Mouse (Mus musculus): ENCODE measurements at regions not wholly inside any gene's neighbourhood (a gene's known extent, or its start where the extent isn't known, plus 50 kb on each side); places are given as distances from the start of the nearest gene placed in this dataset.

- Histone ChIP-seq H3K36me3 (ENCODE audit: control insufficient read depth, insufficient read depth) (no peaks in the 10 kb centered on the region), H3K9me3 (ENCODE audit: control insufficient read depth, low read length) (no peaks in the 10 kb centered on the region), H3K4me1 (replicated peaks; ENCODE audit: control insufficient read depth, insufficient read depth, low read length) (peaks cover 3% of the 10 kb centered on the region; the same call in 1 of the 2 replicates), H3K27me3 (replicated peaks; ENCODE audit: control insufficient read depth, insufficient read depth, low read length) (no peaks in the 10 kb centered on the region), H3K4me2 (ENCODE audit: low read length) (no peak overlapping the region), H3K27ac (ENCODE audit: low read length) (no peak overlapping the region), H3K9ac (replicated peaks; ENCODE audit: low read depth, low read length) (no peak overlapping the region), H3K4me3 (replicated peaks; ENCODE audit: low read length) (no peak overlapping the region)
- 86% methylated on average over 5 of the region's 5 CpGs for WGBS
- ATAC-seq = no peak
Observed at GRCm38 (mm10) chr6:122394160-122394559, 53.8 kb upstream of the Phc1 start.

- no peak overlapping the region for H3K27ac ChIP-seq (ENCODE audit: low read length)
- H3K27me3 ChIP-seq (replicated peaks; ENCODE audit: control insufficient read depth, insufficient read depth, low read length) = no peaks in the 10 kb centered on the region
- no peaks in the 10 kb centered on the region for H3K36me3 ChIP-seq (ENCODE audit: control insufficient read depth, insufficient read depth)
- H3K9me3 ChIP-seq (ENCODE audit: control insufficient read depth, low read length) = no peaks in the 10 kb centered on the region
- no peak overlapping the region for H3K4me3 ChIP-seq (replicated peaks; ENCODE audit: low read length)
- no peak overlapping the region for H3K4me2 ChIP-seq (ENCODE audit: low read length)
- no peak for ATAC-seq
- H3K9ac ChIP-seq (replicated peaks; ENCODE audit: low read depth, low read length) = no peak overlapping the region
- H3K4me1 ChIP-seq (replicated peaks; ENCODE audit: control insufficient read depth, insufficient read depth, low read length) = peaks cover 3% of the 10 kb centered on the region; the same call in 1 of the 2 replicates
- 84% methylated on average over 19 of the region's 19 CpGs for WGBS
Observed at GRCm38 (mm10) chr6:122393231-122393881, 53.0 kb upstream of the Phc1 start.

GRCm38 (mm10) chr6:122391725-122392667 lies 51.6 kb upstream of the Phc1 start:
- peaks cover 3% of the 10 kb centered on the region; the same call in 1 of the 2 replicates for H3K4me1 ChIP-seq (replicated peaks; ENCODE audit: control insufficient read depth, insufficient read depth, low read length)
- 35% methylated on average over 29 of the region's 29 CpGs for WGBS
- H3K27me3 ChIP-seq (replicated peaks; ENCODE audit: control insufficient read depth, insufficient read depth, low read length) = no peaks in the 10 kb centered on the region
- peak overlapping the region; percentile 45; the same call in 1 of the 2 replicates for H3K9ac ChIP-seq (replicated peaks; ENCODE audit: low read depth, low read length)
- ATAC-seq = peak; percentile 76
- H3K4me3 ChIP-seq (replicated peaks; ENCODE audit: low read length) = no peak overlapping the region
- peak overlapping the region; percentile 44 for H3K4me2 ChIP-seq (ENCODE audit: low read length)
- no peaks in the 10 kb centered on the region for H3K36me3 ChIP-seq (ENCODE audit: control insufficient read depth, insufficient read depth)
- H3K27ac ChIP-seq (ENCODE audit: low read length) = no peak overlapping the region
- no peaks in the 10 kb centered on the region for H3K9me3 ChIP-seq (ENCODE audit: control insufficient read depth, low read length)

GRCm38 (mm10) chr6:122391126-122391525 lies 50.8 kb upstream of the Phc1 start:
- Histone ChIP-seq H3K9me3 (ENCODE audit: control insufficient read depth, low read length) (no peaks in the 10 kb centered on the region), H3K4me3 (replicated peaks; ENCODE audit: low read length) (no peak overlapping the region), H3K36me3 (ENCODE audit: control insufficient read depth, insufficient read depth) (no peaks in the 10 kb centered on the region), H3K4me1 (replicated peaks; ENCODE audit: control insufficient read depth, insufficient read depth, low read length) (peaks cover 3% of the 10 kb centered on the region; the same call in 1 of the 2 replicates), H3K27ac (ENCODE audit: low read length) (no peak overlapping the region), H3K27me3 (replicated peaks; ENCODE audit: control insufficient read depth, insufficient read depth, low read length) (no peaks in the 10 kb centered on the region), H3K4me2 (ENCODE audit: low read length) (no peak overlapping the region), H3K9ac (replicated peaks; ENCODE audit: low read depth, low read length) (no peak overlapping the region)
- ATAC-seq = 0 out of 2 replicates have a peak, but pooled peaks have one; percentile 4
- 85% methylated on average over 10 of the region's 10 CpGs for WGBS

GRCm38 (mm10) chr6:122390720-122391119 lies 50.4 kb upstream of the Phc1 start:
- Histone ChIP-seq H3K9ac (replicated peaks; ENCODE audit: low read depth, low read length) (no peak overlapping the region), H3K9me3 (ENCODE audit: control insufficient read depth, low read length) (no peaks in the 10 kb centered on the region), H3K27me3 (replicated peaks; ENCODE audit: control insufficient read depth, insufficient read depth, low read length) (no peaks in the 10 kb centered on the region), H3K4me3 (replicated peaks; ENCODE audit: low read length) (no peak overlapping the region), H3K27ac (ENCODE audit: low read length) (no peak overlapping the region), H3K36me3 (ENCODE audit: control insufficient read depth, insufficient read depth) (no peaks in the 10 kb centered on the region), H3K4me2 (ENCODE audit: low read length) (no peak overlapping the region), H3K4me1 (replicated peaks; ENCODE audit: control insufficient read depth, insufficient read depth, low read length) (peaks cover 3% of the 10 kb centered on the region; the same call in 1 of the 2 replicates)
- 86% methylated on average over 13 of the region's 13 CpGs for WGBS
- no peak for ATAC-seq
